10 mouse cellular contexts compared by ENCODE assay signal in genomic region chr6:92850250-92850649, GRCm38 (mm10). TPM values are rescaled to one million over a fixed set of nuclear protein-coding genes. Genes with fewer than 3 reads are reported as not detected.
A peak's percentile ranks its signal among the peaks of the same experiment; 100 is the strongest.
DNase-seq lines count a peak whose midpoint lies in the region; ATAC-seq and TF ChIP-seq lines count a peak whose summit lies in the region.
"Had no signal": no experiment of that assay in that cellular context is flagged by ENCODE, and none has a peak within 500 bp of the region (broad histone marks: within the 10 kb centered on the region; RNA-seq: fewer than 3 reads in every experiment).

No protein-coding gene starts in this region.

- no peak overlapping the region for H3K4me3 ChIP-seq in neural tube, embryonic 13.5 days
- no peak overlapping the region for H3K4me3 ChIP-seq in forebrain, embryonic 15.5 days
- H3K4me3 ChIP-seq in heart, embryonic 14.5 days (ENCODE audit: control insufficient read depth in 1 of 2, insufficient read depth in 1 of 2, low read depth in 1 of 2, low read length in 2 of 2) = no peak overlapping the region
- no peak overlapping the region for H3K4me3 ChIP-seq in lung, adult 2 months (replicated peaks; ENCODE audit: extremely low read depth, low read depth, low read length)

- no peaks in the 10 kb centered on the region for H3K36me3 ChIP-seq in neural tube, embryonic 13.5 days
- no peaks in the 10 kb centered on the region for H3K36me3 ChIP-seq in forebrain, embryonic 15.5 days
- H3K36me3 ChIP-seq in heart, embryonic 14.5 days (ENCODE audit: control insufficient read depth, insufficient read depth, low read length) = peaks cover 30% of the 10 kb centered on the region

- no peaks in the 10 kb centered on the region for H3K27me3 ChIP-seq in neural tube, embryonic 13.5 days
- H3K27me3 ChIP-seq in forebrain, embryonic 15.5 days = no peaks in the 10 kb centered on the region
- no peaks in the 10 kb centered on the region for H3K27me3 ChIP-seq in heart, embryonic 14.5 days (ENCODE audit: control insufficient read depth, insufficient read depth, low read length)

- H3K9ac ChIP-seq in neural tube, embryonic 13.5 days = no peak overlapping the region
- no peak overlapping the region for H3K9ac ChIP-seq in forebrain, embryonic 15.5 days (replicated peaks)
- peak overlapping the region; percentile 5; the same call in 1 of the 2 replicates for H3K9ac ChIP-seq in heart, embryonic 14.5 days (ENCODE audit: low read length)

- H3K4me2 ChIP-seq in neural tube, embryonic 13.5 days = no peak overlapping the region
- no peak overlapping the region for H3K4me2 ChIP-seq in forebrain, embryonic 15.5 days (replicated peaks)
- peak overlapping the region; percentile 37 for H3K4me2 ChIP-seq in heart, embryonic 14.5 days (ENCODE audit: low read length)

- no peaks in the 10 kb centered on the region for H3K9me3 ChIP-seq in neural tube, embryonic 13.5 days
- H3K9me3 ChIP-seq in forebrain, embryonic 15.5 days = no peaks in the 10 kb centered on the region
- H3K9me3 ChIP-seq in heart, embryonic 14.5 days (ENCODE audit: control insufficient read depth, low read length) = no peaks in the 10 kb centered on the region

- 20% methylated on average over 5 of the region's 5 CpGs for WGBS in neural tube, embryonic 13.5 days
- WGBS in forebrain, embryonic 15.5 days = 4% methylated on average over 5 of the region's 5 CpGs
- 4% methylated on average over 5 of the region's 5 CpGs for WGBS in heart, embryonic 14.5 days
- 41% methylated on average over 5 of the region's 5 CpGs for WGBS in lung, adult 2 months

- H3K4me1 ChIP-seq in neural tube, embryonic 13.5 days (replicated peaks) = peaks cover 7% of the 10 kb centered on the region
- peaks cover 7% of the 10 kb centered on the region for H3K4me1 ChIP-seq in forebrain, embryonic 15.5 days
- H3K4me1 ChIP-seq in heart, embryonic 14.5 days (ENCODE audit: control insufficient read depth in 2 of 2, insufficient read depth in 2 of 2, low read length in 2 of 2) = peaks cover 16 to 37% of the 10 kb centered on the region in 2 experiments
- H3K4me1 ChIP-seq in lung, adult 2 months (ENCODE audit: control insufficient read depth, insufficient read depth, low read length) = peaks cover 5% of the 10 kb centered on the region

- no peak for DNase-seq in neural tube, embryonic 10.5 days (ENCODE audit: extremely low spot score, low spot score)
- DNase-seq in kidney, postnatal 25 days = peak; percentile 69 to 81
- peak; percentile 23 for DNase-seq in lung, adult 2 months
- DNase-seq in right cerebral cortex, postnatal 36 days (ENCODE audit: low spot score in 2 of 2) = peak; percentile 76 to 84

- ATAC-seq in neural tube, embryonic 13.5 days (ENCODE audit: low read depth) = peak; percentile 63
- peak; percentile 76 for ATAC-seq in forebrain, embryonic 15.5 days (replicated peaks)
- ATAC-seq in heart, embryonic 14.5 days (ENCODE audit: insufficient number of reproducible peaks, insufficient read depth, low FRiP score, low read depth) = peak; percentile 81
- ATAC-seq in monocyte, adult 5-6 weeks (replicated peaks; ENCODE audit: insufficient number of reproducible peaks, low FRiP score, low TSS enrichment, poor library complexity, severe bottlenecking) = no peak

- TF ChIP-seq CTCF in lung, adult 2 months (IDR thresholded peaks at IDR 0.05; ENCODE audit: insufficient read depth, low read length) = no peak

- H3K27ac ChIP-seq in neural tube, embryonic 13.5 days (replicated peaks) = no peak overlapping the region
- H3K27ac ChIP-seq in forebrain, embryonic 15.5 days (replicated peaks) = peak overlapping the region; percentile 43; the same call in 1 of the 2 replicates
- H3K27ac ChIP-seq in heart, embryonic 14.5 days (replicated peaks in 1 of 2; ENCODE audit: control insufficient read depth in 1 of 2, insufficient read depth in 1 of 2, low read depth in 2 of 2, low read length in 2 of 2) = peak overlapping the region; percentile 83 to 91

- no peak for TF ChIP-seq POLR2A in lung, adult 2 months (IDR thresholded peaks at IDR 0.05; ENCODE audit: borderline replicate concordance, extremely low read depth, low read depth, low read length)

RNA-seq across cellular contexts. Expression of gene Gm15737, which starts 18.9 kb away (rescaled TPM):
- polyA plus RNA-seq in neural tube, embryonic 13.5 days (2015; fragmentation: Nextera tagmentation; extraction: Ambion mirVana) = not detected in 2 replicates
- polyA plus RNA-seq in forebrain, embryonic 15.5 days (2015; fragmentation: Nextera tagmentation; extraction: Ambion mirVana) = not detected in 2 replicates
- 0.39 and 0.61 TPM in 2 replicates for polyA plus RNA-seq in heart, embryonic 14.5 days (2014; fragmentation: Nextera tagmentation; extraction: Ambion mirVana)
- 0.02 TPM in 1 of 2 replicates, not detected in the other for polyA plus RNA-seq in lung, adult 2 months (2012; rRNA removed)
- not detected in 3 replicates for total RNA-seq in monocyte, adult 5-6 weeks (2017)
- total RNA-seq: hematopoietic stem cell, adult 5-6 weeks had no signal
- polyA plus RNA-seq: spleen, adult 2 months had no signal

RNA-seq across cellular contexts. Expression of gene A730049H05Rik, which starts 34.0 kb away (rescaled TPM):
- polyA plus RNA-seq in neural tube, embryonic 13.5 days (2015; fragmentation: Nextera tagmentation; extraction: Ambion mirVana) = 0.46 and 0.59 TPM in 2 replicates
- polyA plus RNA-seq in forebrain, embryonic 15.5 days (2015; fragmentation: Nextera tagmentation; extraction: Ambion mirVana) = 0.28 and 0.41 TPM in 2 replicates
- 2.7 and 3.6 TPM in 2 replicates for polyA plus RNA-seq in heart, embryonic 14.5 days (2014; fragmentation: Nextera tagmentation; extraction: Ambion mirVana)
- polyA plus RNA-seq in lung, adult 2 months (2012; rRNA removed) = 0.08 and 0.15 TPM in 2 replicates
- not detected in 3 replicates for total RNA-seq in monocyte, adult 5-6 weeks (2017)
- total RNA-seq: hematopoietic stem cell, adult 5-6 weeks had no signal
